Comparison of ENCODE assay signal across 9 mouse cellular contexts in genomic region chr1:62244191-62244984, GRCm38 (mm10).
DNase-seq lines count a peak whose midpoint lies in the region; ATAC-seq and TF ChIP-seq lines count a peak whose summit lies in the region.
"Had no signal": no experiment of that assay in that cellular context is flagged by ENCODE, and none has a peak within 500 bp of the region (broad histone marks: within the 10 kb centered on the region; RNA-seq: fewer than 3 reads in every experiment).

No protein-coding gene starts in this region.

- no peaks in the 10 kb centered on the region for H3K4me1 ChIP-seq in kidney, postnatal 0 days (replicated peaks; ENCODE audit: insufficient read depth, low read length)
- no peaks in the 10 kb centered on the region for H3K4me1 ChIP-seq in kidney, embryonic 14.5 days (ENCODE audit: control insufficient read depth, insufficient read depth, low read length)
- H3K4me1 ChIP-seq in embryonic facial prominence, embryonic 10.5 days = peaks cover 10% of the 10 kb centered on the region
- H3K4me1 ChIP-seq in limb, embryonic 14.5 days (ENCODE audit: control insufficient read depth, insufficient read depth, low read length) = peaks cover 5% of the 10 kb centered on the region; the same call in 1 of the 2 replicates

- no peaks in the 10 kb centered on the region for H3K9me3 ChIP-seq in kidney, postnatal 0 days (replicated peaks; ENCODE audit: low read length)
- H3K9me3 ChIP-seq in kidney, embryonic 14.5 days (ENCODE audit: control insufficient read depth, low read length) = no peaks in the 10 kb centered on the region
- no peaks in the 10 kb centered on the region for H3K9me3 ChIP-seq in embryonic facial prominence, embryonic 10.5 days
- H3K9me3 ChIP-seq in limb, embryonic 14.5 days (ENCODE audit: control insufficient read depth, low read length) = no peaks in the 10 kb centered on the region

- H3K27ac ChIP-seq in kidney, postnatal 0 days = no peak overlapping the region
- no peak overlapping the region for H3K27ac ChIP-seq in kidney, embryonic 14.5 days (ENCODE audit: low read depth, low read length)
- peak overlapping the region; percentile 63; the same call in 1 of the 2 replicates for H3K27ac ChIP-seq in embryonic facial prominence, embryonic 10.5 days (replicated peaks)
- H3K27ac ChIP-seq in limb, embryonic 14.5 days (replicated peaks; ENCODE audit: low read depth, low read length) = no peak overlapping the region; the same call in 1 of the 2 replicates

- no peak for ATAC-seq in kidney, postnatal 0 days (replicated peaks; ENCODE audit: low FRiP score, low read depth)
- no peak for ATAC-seq in kidney, embryonic 14.5 days (ENCODE audit: low FRiP score, low TSS enrichment)
- ATAC-seq in limb, embryonic 14.5 days (ENCODE audit: low FRiP score, low read depth) = no peak

- 44% methylated on average over 12 of the region's 12 CpGs for WGBS in kidney, postnatal 0 days
- 43% methylated on average over 12 of the region's 12 CpGs for WGBS in kidney, embryonic 14.5 days
- 46% methylated on average over 12 of the region's 12 CpGs for WGBS in embryonic facial prominence, embryonic 10.5 days
- 13% methylated on average over 12 of the region's 12 CpGs for WGBS in limb, embryonic 14.5 days

- no peak for TF ChIP-seq POLR2A in limb, embryonic 14.5 days (IDR thresholded peaks at IDR 0.05; ENCODE audit: borderline replicate concordance, extremely low read depth, insufficient read depth, insufficient read length)

- DNase-seq in cerebellum, postnatal 10 days = peak; percentile 56 to 58
- DNase-seq in cerebellum, adult 11-12 months = no peak
- DNase-seq in kidney, postnatal 0 days (ENCODE audit: low spot score) = peak; percentile 53
- peak; percentile 45 for DNase-seq in embryonic facial prominence, embryonic 10.5 days (ENCODE audit: low spot score)
- peak; percentile 51 for DNase-seq in limb, embryonic 14.5 days (ENCODE audit: low spot score)
- no peak for DNase-seq in ovary, postnatal 36 days (ENCODE audit: low spot score)
- DNase-seq in right cerebral cortex, adult 2 months (ENCODE audit: low spot score in 2 of 2) = no peak
- DNase-seq: cerebellum, adult 9-11 months had no signal

- no peaks in the 10 kb centered on the region for H3K27me3 ChIP-seq in kidney, postnatal 0 days (ENCODE audit: insufficient read depth, low read length)
- no peaks in the 10 kb centered on the region for H3K27me3 ChIP-seq in kidney, embryonic 14.5 days (ENCODE audit: control insufficient read depth, insufficient read depth, low read length)
- H3K27me3 ChIP-seq in embryonic facial prominence, embryonic 10.5 days (replicated peaks; ENCODE audit: low read depth, poor library complexity, severe bottlenecking) = no peaks in the 10 kb centered on the region
- H3K27me3 ChIP-seq in limb, embryonic 14.5 days (ENCODE audit: control insufficient read depth, insufficient read depth, low read length) = no peaks in the 10 kb centered on the region

- H3K4me3 ChIP-seq in kidney, postnatal 0 days (replicated peaks; ENCODE audit: low read depth, low read length) = no peak overlapping the region
- no peak overlapping the region for H3K4me3 ChIP-seq in kidney, embryonic 14.5 days (ENCODE audit: low read length)
- H3K4me3 ChIP-seq in embryonic facial prominence, embryonic 10.5 days = no peak overlapping the region
- no peak overlapping the region for H3K4me3 ChIP-seq in limb, embryonic 14.5 days (replicated peaks; ENCODE audit: low read length)

- no peak overlapping the region for H3K9ac ChIP-seq in kidney, postnatal 0 days (ENCODE audit: low read depth, low read length)
- no peak overlapping the region for H3K9ac ChIP-seq in kidney, embryonic 14.5 days (ENCODE audit: low read depth, low read length)
- no peak overlapping the region for H3K9ac ChIP-seq in limb, embryonic 14.5 days (ENCODE audit: low read depth, low read length, severe bottlenecking)

- TF ChIP-seq CTCF in kidney, postnatal 0 days (IDR thresholded peaks at IDR 0.05; ENCODE audit: low read depth) = no peak

- H3K4me2 ChIP-seq in kidney, postnatal 0 days (ENCODE audit: low read length) = no peak overlapping the region
- H3K4me2 ChIP-seq in kidney, embryonic 14.5 days (replicated peaks; ENCODE audit: low read depth, low read length) = no peak overlapping the region
- H3K4me2 ChIP-seq in limb, embryonic 14.5 days (replicated peaks; ENCODE audit: low read depth, low read length, severe bottlenecking) = no peak overlapping the region

- no peaks in the 10 kb centered on the region for H3K36me3 ChIP-seq in kidney, postnatal 0 days (ENCODE audit: insufficient read depth, low read length)
- no peaks in the 10 kb centered on the region for H3K36me3 ChIP-seq in kidney, embryonic 14.5 days (ENCODE audit: control insufficient read depth, insufficient read depth, low read length)
- no peaks in the 10 kb centered on the region for H3K36me3 ChIP-seq in embryonic facial prominence, embryonic 10.5 days (replicated peaks)
- no peaks in the 10 kb centered on the region for H3K36me3 ChIP-seq in limb, embryonic 14.5 days (ENCODE audit: control insufficient read depth, insufficient read depth, low read length)

Comparison
In these comparisons a context has a peak if more than half of its experiments do, and no peak if none do; other contexts are left out.
1. DNase-seq: peak in cerebellum, postnatal 10 days (2 of 2), kidney, postnatal 0 days (single experiment), embryonic facial prominence, embryonic 10.5 days (single experiment) and limb, embryonic 14.5 days (single experiment); none in cerebellum, adult 11-12 months (single experiment), ovary, postnatal 36 days (single experiment) and right cerebral cortex, adult 2 months (0 of 2).